Mouse (Mus musculus): Measurements from ENCODE around the gene Tm9sf1. TPM values are rescaled to one million over a fixed set of nuclear protein-coding genes. Genes with fewer than 3 reads are reported as not detected.

Gene Tm9sf1
- 24.9 and 28.7 TPM in 2 replicates for polyA plus RNA-seq (2021; fragmentation: Nextera tagmentation)
- long read RNA-seq, experiment 1, transcript Tm9sf1-201 (5 exons, 2,382 nt) = major isoform, 75 of 130 reads
- long read RNA-seq, experiment 1, transcript Tm9sf1-205 (6 exons, 2,517 nt) = minor isoform, 11 of 130 reads
- long read RNA-seq, experiment 1, transcript Tm9sf1-202 (6 exons, 2,164 nt) = minor isoform, 12 of 130 reads
- long read RNA-seq, experiment 1, partial matches to known transcripts = 12 of 130 reads
- long read RNA-seq, experiment 1, other reads (novel, unspliced or antisense) = 18 of 130 reads
- long read RNA-seq, experiment 2, transcript Tm9sf1-202 (6 exons, 2,164 nt) = minor isoform, 5 of 46 reads
- long read RNA-seq, experiment 2, transcript Tm9sf1-201 (5 exons, 2,382 nt) = major isoform, 17 of 46 reads
- long read RNA-seq, experiment 2, transcript Tm9sf1-205 (6 exons, 2,517 nt) = minor isoform, 7 of 46 reads
- long read RNA-seq, experiment 2, partial matches to known transcripts = 9 of 46 reads
- long read RNA-seq, experiment 2, other reads (novel, unspliced or antisense) = 7 of 46 reads

DNA sequence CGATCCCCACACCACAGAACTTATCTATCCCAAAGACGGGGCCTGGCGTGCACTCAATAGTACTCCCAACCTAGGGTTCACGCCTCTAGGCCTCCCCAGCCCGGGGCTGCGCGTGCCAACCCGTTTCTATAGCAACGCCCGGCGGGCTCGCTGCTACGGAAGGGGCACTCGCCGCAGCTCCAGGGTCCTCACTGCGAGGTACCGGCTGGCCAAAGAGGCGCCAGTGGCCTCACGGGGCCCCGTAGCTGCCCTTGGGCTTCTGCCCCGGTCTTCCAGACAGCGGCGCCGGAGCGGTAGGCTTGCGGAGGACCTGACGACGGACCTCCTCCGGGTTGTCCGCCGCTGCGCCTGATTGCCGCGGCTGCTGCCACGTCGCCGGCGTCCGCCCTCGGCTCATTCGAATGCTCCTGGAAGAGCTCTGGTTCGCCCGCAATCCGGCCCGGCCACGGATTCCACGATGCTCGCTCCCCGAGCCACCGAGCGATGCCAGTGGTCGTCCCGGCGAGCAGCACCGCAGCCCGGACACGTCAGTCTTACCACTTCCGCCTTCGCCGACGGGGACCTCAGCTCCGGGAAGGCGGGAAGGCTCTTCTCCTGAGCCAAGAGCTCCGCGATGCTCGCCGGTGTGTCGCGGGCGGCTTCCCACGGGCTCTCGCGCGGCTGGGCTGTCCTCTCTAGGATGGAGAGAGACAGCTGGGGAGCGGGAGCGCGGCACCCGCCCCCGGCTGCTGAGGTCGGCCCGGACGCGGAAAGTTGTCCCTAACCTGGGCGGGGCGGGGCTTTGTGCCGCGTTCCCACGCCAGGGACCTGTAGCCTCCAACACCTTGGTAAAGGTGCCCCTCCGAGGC lies at the start of gene Tm9sf1:
Tm9sf1 (minus strand) TSS at position 747 of the 848 bp plus-strand sequence.

DNA sequence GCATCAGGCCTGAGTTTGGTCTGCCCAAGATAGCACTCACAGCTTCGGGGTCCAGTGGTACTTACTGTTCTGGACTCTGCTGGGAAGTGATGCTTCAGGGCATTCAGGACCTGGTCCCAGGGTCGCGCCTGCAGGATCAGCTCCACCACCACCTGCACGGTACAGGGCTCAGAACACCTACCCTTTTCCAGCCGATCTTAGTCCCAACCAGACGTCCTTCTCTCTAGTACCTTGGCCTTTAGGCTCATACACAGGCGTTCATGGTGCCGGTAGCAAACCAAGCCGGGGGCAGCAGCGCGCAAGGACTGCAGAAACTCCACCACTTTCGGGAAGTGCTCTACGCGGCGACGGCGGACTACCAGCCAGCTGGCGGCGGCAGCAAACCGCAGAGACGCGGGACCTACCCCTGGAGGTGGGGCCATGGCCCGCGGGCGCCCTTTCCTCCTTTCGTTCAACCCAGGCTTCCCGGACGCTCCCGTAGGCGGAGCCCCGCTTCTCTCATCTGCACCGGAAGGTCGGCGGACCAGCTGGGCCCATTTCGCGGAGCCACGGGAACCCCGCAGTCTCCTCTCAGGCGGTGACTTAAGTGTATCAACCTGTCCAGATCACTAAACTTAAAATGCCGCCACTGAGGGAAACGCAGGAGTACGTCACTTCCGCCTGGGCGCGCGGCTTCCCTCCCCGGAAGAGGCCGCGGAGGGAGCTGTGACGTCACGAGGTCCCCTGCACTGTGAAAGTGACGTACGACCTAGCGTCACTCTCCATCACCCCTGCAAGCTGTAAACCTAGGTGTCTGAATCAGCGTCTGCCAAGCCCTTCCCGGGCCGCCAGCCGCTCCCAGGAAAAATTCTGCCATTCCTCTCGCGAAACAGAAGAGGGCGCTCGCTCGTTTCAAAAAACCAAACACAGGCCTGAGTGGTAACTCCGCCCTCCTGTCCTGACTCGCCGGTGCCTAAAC lies 37.8 kb upstream of the Tm9sf1 start, which contains the start of gene Tinf2:
Tinf2 (minus strand) TSS at position 661 of the 958 bp plus-strand sequence.

DNA sequence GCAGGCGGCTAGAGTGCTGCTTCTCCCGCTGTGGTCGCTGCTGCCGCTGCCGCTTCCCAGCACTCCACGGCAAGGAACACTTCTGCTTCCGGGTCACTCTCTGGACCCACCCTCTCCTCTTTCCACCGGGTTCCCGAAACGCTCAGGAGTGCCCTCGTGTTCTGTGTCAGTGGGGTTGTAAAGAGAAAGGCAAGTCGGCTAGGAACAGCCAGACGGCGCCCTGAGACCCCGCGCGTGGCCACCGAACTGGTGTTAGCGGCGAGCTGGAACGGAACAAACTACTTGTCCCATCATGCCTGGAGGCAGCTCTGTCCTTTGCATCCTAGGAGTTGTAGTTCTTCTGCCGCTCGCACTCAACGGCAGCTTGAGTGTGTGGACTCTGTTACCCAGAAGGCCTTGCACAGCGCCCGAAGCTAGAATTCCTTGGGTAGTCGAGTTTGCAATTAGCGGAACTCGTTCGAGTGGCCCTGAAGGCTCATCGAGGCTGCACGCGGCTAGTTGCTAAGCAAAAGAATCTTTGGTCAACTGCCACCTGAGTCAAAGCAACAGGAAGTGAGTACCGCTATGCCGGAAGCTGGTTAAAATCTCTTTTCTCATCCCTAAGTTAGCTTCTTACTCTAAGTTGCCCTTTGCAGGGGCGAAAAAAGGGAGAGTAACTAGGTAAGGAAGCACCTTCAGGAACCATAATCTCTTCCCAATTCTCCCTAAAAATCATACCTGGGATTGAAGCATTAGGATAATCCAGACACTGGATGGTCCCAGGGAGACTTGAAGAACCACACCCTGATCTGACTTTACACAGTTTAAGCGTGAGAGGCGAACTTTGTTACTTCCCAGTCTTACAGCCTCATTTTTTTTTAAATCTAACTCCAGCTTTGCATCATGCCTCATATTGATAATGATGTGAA lies 28.5 kb upstream of the Tm9sf1 start, which contains the start of the genes Gmpr2 and Nedd8:
Gmpr2 (plus strand) TSS at position 109 of the 908 bp plus-strand sequence.
Nedd8 (minus strand) TSS at position 292 of the 908 bp plus-strand sequence.

DNA sequence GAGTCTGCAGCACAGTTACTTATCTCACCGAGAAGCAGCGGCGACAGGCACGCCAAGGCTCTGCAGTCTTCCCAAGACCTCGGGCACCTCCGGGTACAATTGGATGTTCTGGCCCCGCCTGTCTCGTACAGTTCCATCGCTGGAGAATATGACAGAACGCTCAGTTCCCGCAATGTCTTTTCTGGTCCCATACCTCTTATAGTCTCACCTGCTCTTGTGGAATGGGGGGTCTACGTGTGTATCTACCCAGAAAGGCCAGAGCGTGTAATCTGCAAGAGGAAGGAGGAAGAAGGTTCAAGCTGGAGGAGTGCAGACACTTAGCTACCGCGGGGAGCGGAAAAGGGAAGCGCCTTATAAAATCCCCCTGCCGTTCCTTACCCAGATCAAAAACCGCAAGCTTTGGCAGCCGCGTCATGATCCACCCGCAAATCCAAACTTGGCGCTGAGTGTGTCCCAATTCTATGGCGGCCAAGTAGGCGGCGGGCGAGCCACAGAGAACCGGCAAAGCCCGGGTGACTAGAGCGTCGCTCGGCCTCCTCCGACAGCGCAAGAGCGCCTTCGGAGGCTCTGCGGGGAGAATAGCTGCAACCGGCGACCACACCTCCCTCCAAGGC lies 16.5 kb upstream of the Tm9sf1 start, which contains the start of gene Mdp1:
Mdp1 (minus strand) TSS at position 549 of the 614 bp plus-strand sequence.

DNA sequence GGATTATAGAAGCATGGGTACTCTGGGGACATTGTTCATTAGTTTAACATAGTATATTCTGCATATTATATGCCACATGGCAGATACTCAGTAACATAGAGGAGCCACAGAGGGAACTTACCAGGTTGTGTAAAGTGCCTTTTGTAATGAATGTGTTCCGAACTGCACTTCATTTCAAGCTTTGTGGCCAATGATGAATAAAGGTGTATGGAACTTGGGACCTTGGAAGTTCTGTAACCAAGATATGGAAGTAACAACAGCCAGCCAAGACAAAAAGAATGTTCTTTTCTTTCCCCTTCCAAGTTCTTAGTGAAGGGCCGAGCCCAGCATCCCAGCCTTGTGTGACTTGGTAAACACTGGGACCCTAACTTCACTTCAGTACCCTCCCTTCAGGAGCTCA lies 6.3 kb upstream of the Tm9sf1 start, which contains the start of gene Tssk4:
Tssk4 (plus strand) TSS at position 301 of the 400 bp plus-strand sequence.

DNA sequence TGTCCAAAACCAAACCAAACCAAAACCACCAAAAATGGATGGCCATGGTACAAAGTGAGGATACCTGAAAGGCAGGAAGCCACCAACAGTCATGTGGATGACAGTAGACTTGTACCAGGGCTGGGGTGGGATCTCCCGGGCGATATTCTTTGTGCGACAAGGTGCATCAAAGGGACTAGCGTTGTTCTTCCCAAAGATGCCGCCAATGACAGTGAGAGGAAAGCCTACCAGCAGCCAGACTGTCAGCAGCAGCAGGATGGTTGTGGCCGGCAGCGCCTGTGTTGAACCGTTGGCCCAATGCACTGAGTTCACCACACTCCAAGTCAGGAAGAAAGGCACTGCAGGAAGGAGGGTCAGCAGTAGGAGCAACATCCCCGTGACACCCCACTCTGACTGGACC lies 5.8 kb downstream of the Tm9sf1 start, which contains the start of gene Gm49378:
Gm49378 (minus strand) TSS at position 101 of the 400 bp plus-strand sequence.

DNA sequence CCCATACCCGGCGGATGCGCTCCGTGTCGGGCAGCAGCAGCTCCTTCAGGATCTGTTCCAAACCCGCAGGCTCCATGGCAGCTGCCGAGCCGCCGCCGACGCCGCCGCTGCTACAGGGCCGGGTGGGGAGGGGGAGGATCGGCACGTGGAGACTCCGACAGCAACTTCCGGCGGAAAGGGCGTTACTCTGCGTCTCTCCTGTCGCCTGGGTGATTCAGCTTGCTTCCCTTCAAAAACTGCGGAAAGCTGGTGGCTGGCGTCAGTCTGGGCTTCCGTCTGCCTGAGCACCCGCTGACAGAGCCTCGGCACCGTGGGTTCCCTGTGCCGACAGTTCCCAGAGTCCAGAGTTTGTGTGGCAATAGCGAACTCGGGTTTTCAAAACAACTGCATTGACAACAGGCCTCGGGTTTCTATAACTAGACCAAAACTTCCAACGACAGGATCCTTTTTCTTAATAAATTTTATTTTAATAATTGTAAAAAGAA lies 8.0 kb downstream of the Tm9sf1 start, which contains the start of gene Ipo4:
Ipo4 (minus strand) TSS at position 435 of the 485 bp plus-strand sequence.

DNA sequence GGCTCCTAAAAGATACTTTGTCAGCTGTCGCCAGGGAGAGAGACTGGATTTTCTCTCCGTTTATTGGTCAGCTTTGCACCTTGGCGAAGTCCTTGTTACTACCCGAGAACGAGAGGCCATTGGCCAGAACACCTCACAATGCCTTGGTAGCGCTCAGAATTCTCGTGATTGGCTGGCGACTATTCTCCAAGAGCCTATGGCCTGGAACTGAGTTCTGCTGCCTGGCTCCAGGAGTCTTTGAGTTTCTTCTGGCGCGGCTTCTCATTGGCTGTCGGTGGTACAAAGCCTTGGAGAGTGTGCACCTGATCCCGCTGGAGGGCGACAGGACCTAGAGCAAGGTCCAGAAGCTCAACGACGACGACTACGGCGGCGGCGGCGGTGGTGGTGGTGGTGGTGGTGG lies 25.8 kb downstream of the Tm9sf1 start, which contains the start of gene Rec8:
Rec8 (plus strand) TSS at position 216 of the 400 bp plus-strand sequence.

DNA sequence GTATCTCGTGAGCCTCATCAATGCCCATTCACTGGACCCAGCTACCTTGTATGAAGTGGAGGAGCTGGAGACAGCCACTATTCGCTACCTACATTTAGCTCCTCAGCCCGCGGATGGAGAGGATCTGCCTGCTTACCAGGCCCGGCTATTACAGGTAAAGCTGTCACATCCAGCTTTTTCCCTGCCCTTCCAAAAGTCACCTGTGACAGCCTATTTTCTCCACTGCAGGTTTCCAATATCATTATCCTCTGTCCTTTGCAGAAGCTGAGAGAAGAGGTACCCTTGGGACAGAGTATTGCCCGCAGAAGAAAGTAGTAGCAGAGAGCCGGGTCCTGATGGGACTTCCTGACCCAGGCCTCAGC lies 40.4 kb downstream of the Tm9sf1 start, which contains the start of gene Irf9:
Irf9 (plus strand) TSS at position 301 of the 362 bp plus-strand sequence.

DNA sequence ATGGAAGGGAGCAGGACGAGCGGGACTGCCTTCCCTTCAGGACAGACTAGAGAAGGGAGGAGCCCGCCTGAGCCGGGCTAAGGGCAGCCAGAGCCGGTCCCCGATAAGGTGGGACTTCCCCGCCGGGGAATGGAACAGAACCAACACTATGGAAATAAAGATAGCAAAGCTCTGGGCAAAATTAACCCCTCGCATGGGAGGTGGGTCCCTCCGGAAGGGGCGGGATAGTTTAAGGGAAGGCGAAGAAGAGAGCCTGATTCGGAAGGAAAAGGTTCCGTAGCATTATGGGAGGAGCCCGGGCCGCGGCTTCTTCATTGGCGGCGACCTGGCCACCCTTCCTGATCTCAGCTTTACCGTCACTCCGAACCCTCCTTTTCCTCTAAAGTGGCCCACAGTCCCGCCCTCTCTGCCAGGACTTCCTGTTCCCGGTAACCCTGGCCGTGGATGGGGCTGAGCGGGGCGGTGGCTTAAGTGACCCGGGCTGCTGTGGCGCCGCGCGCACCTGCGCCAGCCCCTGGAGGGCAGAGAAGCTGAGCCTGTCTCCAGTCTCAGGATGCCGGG lies 52.2 kb downstream of the Tm9sf1 start, which contains the start of gene Rnf31:
Rnf31 (plus strand) TSS at position 378 of the 561 bp plus-strand sequence.

DNA sequence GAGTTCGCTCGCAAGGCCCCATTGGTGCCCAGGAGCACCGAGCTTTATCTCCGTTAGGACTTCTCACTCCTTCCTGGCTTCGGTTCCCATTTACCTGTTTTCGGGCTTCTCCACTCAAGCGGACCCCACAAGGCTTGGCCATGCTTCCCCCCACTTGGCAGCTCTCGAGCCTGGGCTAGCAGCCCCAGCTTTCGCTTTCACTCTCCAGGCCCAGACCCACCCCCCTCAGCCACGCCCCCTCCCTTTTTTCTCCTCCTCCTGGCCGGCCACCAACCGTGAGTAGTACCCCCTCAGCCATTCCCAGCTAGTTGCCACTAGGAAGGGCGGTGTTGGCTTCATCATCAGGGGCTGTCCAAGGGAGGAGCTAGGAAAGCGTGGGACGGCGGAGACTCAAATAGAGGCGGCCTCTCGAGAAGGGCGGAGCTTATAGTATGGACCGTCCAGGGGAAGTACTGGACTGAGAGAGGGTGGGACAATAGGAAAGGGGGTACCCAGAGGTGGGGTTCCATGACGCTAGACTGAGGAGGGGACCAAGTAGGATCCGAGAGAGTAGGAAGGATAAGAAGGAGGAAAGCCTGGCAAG lies 52.8 kb downstream of the Tm9sf1 start, which contains the start of gene Psme2:
Psme2 (minus strand) TSS at position 366 of the 583 bp plus-strand sequence.

Other genes with a start within 250 kb of the Tm9sf1 start
- gene Dhrs4, start 165.0 kb downstream of the Tm9sf1 start, polyA plus RNA-seq (2021; fragmentation: Nextera tagmentation) = 15.8 and 18.1 TPM in 2 replicates
- 1.8 and 2.5 TPM in 2 replicates for gene Carmil3, start 153.2 kb downstream of the Tm9sf1 start, polyA plus RNA-seq (2021; fragmentation: Nextera tagmentation)
- gene Cpne6, start 133.4 kb downstream of the Tm9sf1 start, polyA plus RNA-seq (2021; fragmentation: Nextera tagmentation) = 154 and 195 TPM in 2 replicates
- 0.05 TPM in 1 of 2 replicates, not detected in the other for gene Nrl, start 118.8 kb downstream of the Tm9sf1 start, polyA plus RNA-seq (2021; fragmentation: Nextera tagmentation)
- 19.1 and 25.6 TPM in 2 replicates for gene Pck2, start 103.5 kb downstream of the Tm9sf1 start, polyA plus RNA-seq (2021; fragmentation: Nextera tagmentation)
- gene Dcaf11, start 83.8 kb downstream of the Tm9sf1 start, polyA plus RNA-seq (2021; fragmentation: Nextera tagmentation) = 53.7 and 76.2 TPM in 2 replicates
- 0.48 TPM in 1 of 2 replicates, not detected in the other for gene A730061H03Rik, start 83.4 kb downstream of the Tm9sf1 start, polyA plus RNA-seq (2021; fragmentation: Nextera tagmentation)
- not detected in 2 replicates for gene Fitm1, start 68.2 kb downstream of the Tm9sf1 start, polyA plus RNA-seq (2021; fragmentation: Nextera tagmentation)
- gene Psme1, start 65.7 kb downstream of the Tm9sf1 start, polyA plus RNA-seq (2021; fragmentation: Nextera tagmentation) = 49.1 and 53.6 TPM in 2 replicates
- 112 and 145 TPM in 2 replicates for gene Emc9, start 58.5 kb downstream of the Tm9sf1 start, polyA plus RNA-seq (2021; fragmentation: Nextera tagmentation)
- 98.6 and 102 TPM in 2 replicates for gene Psme2, start 52.7 kb downstream of the Tm9sf1 start, polyA plus RNA-seq (2021; fragmentation: Nextera tagmentation)
- gene Rnf31, start 52.1 kb downstream of the Tm9sf1 start, polyA plus RNA-seq (2021; fragmentation: Nextera tagmentation) = 7.8 and 9.4 TPM in 2 replicates
- gene Irf9, start 40.2 kb downstream of the Tm9sf1 start, polyA plus RNA-seq (2021; fragmentation: Nextera tagmentation) = 4.2 and 4.3 TPM in 2 replicates
- gene Rec8, start 25.8 kb downstream of the Tm9sf1 start, polyA plus RNA-seq (2021; fragmentation: Nextera tagmentation) = 0.65 and 1.0 TPM in 2 replicates
- gene Ipo4, start 7.8 kb downstream of the Tm9sf1 start, polyA plus RNA-seq (2021; fragmentation: Nextera tagmentation) = 40.6 and 51.1 TPM in 2 replicates
- 0.55 TPM in 1 of 2 replicates, not detected in the other for gene Gm49378, start 5.9 kb downstream of the Tm9sf1 start, polyA plus RNA-seq (2021; fragmentation: Nextera tagmentation)
- gene Tssk4, start 6.4 kb upstream of the Tm9sf1 start, polyA plus RNA-seq (2021; fragmentation: Nextera tagmentation) = 0.11 and 0.22 TPM in 2 replicates
- 55.6 and 68.7 TPM in 2 replicates for gene Mdp1, start 16.7 kb upstream of the Tm9sf1 start, polyA plus RNA-seq (2021; fragmentation: Nextera tagmentation)
- gene Gmpr2, start 28.1 kb upstream of the Tm9sf1 start, polyA plus RNA-seq (2021; fragmentation: Nextera tagmentation) = 21.2 and 26.0 TPM in 2 replicates
- 603 and 676 TPM in 2 replicates for gene Nedd8, start 28.3 kb upstream of the Tm9sf1 start, polyA plus RNA-seq (2021; fragmentation: Nextera tagmentation)
- 12.0 and 12.5 TPM in 2 replicates for gene Tinf2, start 38.0 kb upstream of the Tm9sf1 start, polyA plus RNA-seq (2021; fragmentation: Nextera tagmentation)
- gene Tgm1, start 70.1 kb upstream of the Tm9sf1 start, polyA plus RNA-seq (2021; fragmentation: Nextera tagmentation) = not detected in 2 replicates
- gene Rabggta, start 78.5 kb upstream of the Tm9sf1 start, polyA plus RNA-seq (2021; fragmentation: Nextera tagmentation) = 37.3 and 41.7 TPM in 2 replicates
- gene Dhrs1, start 101.9 kb upstream of the Tm9sf1 start, polyA plus RNA-seq (2021; fragmentation: Nextera tagmentation) = 121 and 123 TPM in 2 replicates
- 7.6 and 7.7 TPM in 2 replicates for gene Nop9, start 101.9 kb upstream of the Tm9sf1 start, polyA plus RNA-seq (2021; fragmentation: Nextera tagmentation)
- gene Cideb, start 114.7 kb upstream of the Tm9sf1 start, polyA plus RNA-seq (2021; fragmentation: Nextera tagmentation) = 4.6 and 5.6 TPM in 2 replicates
- 0.40 and 0.45 TPM in 2 replicates for gene Ltb4r2, start 117.6 kb upstream of the Tm9sf1 start, polyA plus RNA-seq (2021; fragmentation: Nextera tagmentation)
- not detected in 2 replicates for gene Ltb4r1, start 122.2 kb upstream of the Tm9sf1 start, polyA plus RNA-seq (2021; fragmentation: Nextera tagmentation)
- 1.2 and 2.1 TPM in 2 replicates for gene Adcy4, start 140.3 kb upstream of the Tm9sf1 start, polyA plus RNA-seq (2021; fragmentation: Nextera tagmentation)
- gene Ripk3, start 145.1 kb upstream of the Tm9sf1 start, polyA plus RNA-seq (2021; fragmentation: Nextera tagmentation) = 0.34 TPM in 1 of 2 replicates, not detected in the other
- 0.15 and 0.23 TPM in 2 replicates for gene Nfatc4, start 179.3 kb upstream of the Tm9sf1 start, polyA plus RNA-seq (2021; fragmentation: Nextera tagmentation)
- 0.48 and 0.84 TPM in 2 replicates for gene Nynrin, start 210.2 kb upstream of the Tm9sf1 start, polyA plus RNA-seq (2021; fragmentation: Nextera tagmentation)
- 0.06 and 0.11 TPM in 2 replicates for gene Cbln3, start 240.6 kb upstream of the Tm9sf1 start, polyA plus RNA-seq (2021; fragmentation: Nextera tagmentation)
- 2.4 and 2.6 TPM in 2 replicates for gene Khnyn, start 241.1 kb upstream of the Tm9sf1 start, polyA plus RNA-seq (2021; fragmentation: Nextera tagmentation)

All from left cerebral cortex, adult 6 months (tissue).